Mouse (Mus musculus) heart, embryonic 12.5 days (tissue): ENCODE measurements around the gene Sapcd1. TPM values are rescaled to one million over a fixed set of nuclear protein-coding genes. Genes with fewer than 3 reads are reported as not detected.
A peak's percentile ranks its signal among the peaks of the same experiment; 100 is the strongest.

Source experiments
- ATAC-seq: fragments of 200-750 bp; cut with Nextera tagmentation; 2 replicates; pipeline ENCODE4 v1.8.0; 2017; ENCODE audit warnings: moderate TSS enrichment, moderate library complexity; ENCODE audit not compliant: insufficient number of reproducible peaks, low FRiP score
- H3K27ac ChIP-seq: fragments of 300-500 bp; sonication (generic); 2 replicates; pipeline ENCODE4 v1.5.1; 2016; ENCODE audit warnings: mild to moderate bottlenecking, moderate library complexity; ENCODE audit not compliant: poor library complexity, severe bottlenecking
- H3K27me3 ChIP-seq: fragments of 300-500 bp; sonication (generic); replicated peaks from 2 replicates; pipeline ENCODE4 v1.6.1; 2016; ENCODE audit warnings: mild to moderate bottlenecking, moderate library complexity
- H3K36me3 ChIP-seq: fragments of 300-500 bp; sonication (generic); 2 replicates; pipeline ENCODE4 v1.6.1; 2016; ENCODE audit warnings: mild to moderate bottlenecking, moderate library complexity
- H3K4me1 ChIP-seq: fragments of 300-500 bp; sonication (generic); replicated peaks from 2 replicates; pipeline ENCODE4 v1.6.1; 2016; ENCODE audit warnings: mild to moderate bottlenecking
- H3K4me2 ChIP-seq: fragments of 300-500 bp; sonication (generic); 2 replicates; pipeline ENCODE4 v1.6.1; 2016; ENCODE audit warnings: mild to moderate bottlenecking, moderate library complexity
- H3K4me3 ChIP-seq: fragments of 300-500 bp; sonication (generic); 2 replicates; pipeline ENCODE4 v1.5.1; 2016; ENCODE audit warnings: mild to moderate bottlenecking
- H3K9ac ChIP-seq: fragments of 300-500 bp; sonication (generic); 2 replicates; pipeline ENCODE4 v1.6.1; 2016; ENCODE audit warnings: mild to moderate bottlenecking, moderate library complexity
- H3K9me3 ChIP-seq: fragments of 300-500 bp; sonication (generic); replicated peaks from 2 replicates; pipeline ENCODE4 v1.6.1; 2016; ENCODE audit warnings: mild to moderate bottlenecking, moderate library complexity
- WGBS: fragments of 180-500 bp; shearing (Covaris S2); methylation state at CpG from one replicate; pipeline ENCODE4 v1.1.7; 2016; 5-methylcytosine and 5-hydroxymethylcytosine counted together
- polyA plus RNA-seq: library from polyadenylated mRNA; unstranded; fragments of >200 nt; fragmentation: Nextera tagmentation; extraction: Ambion mirVana; gene quantifications from 2 replicates; pipeline ENCODE4 v1.2.1, GENCODE M21; 2016

Sapcd1 gene
- polyA plus RNA-seq, 1 experiment from 2014 or later, result 2.4 TPM

DNA sequence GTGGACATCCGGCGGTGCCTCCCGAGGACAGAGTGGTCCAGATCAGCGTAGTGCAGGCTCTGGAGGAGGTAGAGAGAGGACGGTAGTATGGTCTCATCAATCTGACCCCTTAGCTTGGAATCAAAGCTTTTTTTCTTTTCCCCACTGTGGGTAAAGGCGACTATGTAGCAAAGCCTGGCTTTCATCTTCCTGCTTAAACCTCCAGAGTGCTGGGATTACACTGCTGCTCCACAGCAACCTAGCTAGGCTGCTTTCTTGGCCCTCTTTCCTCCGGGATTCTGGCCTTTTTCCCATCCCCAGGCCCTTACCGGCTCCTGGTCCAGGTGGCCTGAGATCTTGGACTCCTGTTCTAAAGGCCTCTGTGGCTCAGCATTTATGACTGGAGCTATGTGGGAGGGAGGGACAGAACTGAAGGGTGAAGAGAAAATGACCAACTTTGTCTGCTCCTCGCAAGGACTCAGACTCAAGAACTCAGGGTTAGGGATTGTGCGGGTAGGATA, 36.6 kb upstream of the Sapcd1 start:
- Histone ChIP-seq H3K9ac (no peak overlapping the region), H3K9me3 (no peaks in the 10 kb centered on the region), H3K4me1 (peaks cover 36% of the 10 kb centered on the region), H3K4me3 (peak overlapping the region; percentile 38), H3K36me3 (peaks cover 32% of the 10 kb centered on the region), H3K4me2 (peak overlapping the region; percentile 73), H3K27me3 (peaks cover 65% of the 10 kb centered on the region), H3K27ac (no peak overlapping the region)
- 26% methylated on average over 10 of the region's 10 CpGs for WGBS
- ATAC-seq, result no peak

DNA sequence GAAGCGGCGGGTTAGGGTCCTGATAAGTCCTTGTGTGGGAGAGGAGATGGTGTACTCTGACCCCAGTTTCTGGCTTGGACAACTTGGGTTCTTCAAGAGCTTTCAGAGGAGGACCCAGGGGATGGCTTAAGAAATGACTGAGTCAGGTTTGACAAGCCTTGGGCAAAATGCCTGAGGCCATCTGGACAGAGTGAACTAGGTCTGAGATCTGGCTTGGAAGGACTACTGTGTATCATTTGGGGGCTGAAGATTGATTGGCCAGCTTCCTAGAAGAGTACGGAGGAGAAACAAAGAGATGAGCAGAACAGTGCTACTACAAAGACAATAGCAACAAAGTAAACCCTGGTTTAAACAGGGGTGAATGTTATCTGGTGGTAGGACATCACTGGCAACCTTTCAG, 35.6 kb upstream of the Sapcd1 start:
- peaks cover 57% of the 10 kb centered on the region for H3K27me3 ChIP-seq

DNA sequence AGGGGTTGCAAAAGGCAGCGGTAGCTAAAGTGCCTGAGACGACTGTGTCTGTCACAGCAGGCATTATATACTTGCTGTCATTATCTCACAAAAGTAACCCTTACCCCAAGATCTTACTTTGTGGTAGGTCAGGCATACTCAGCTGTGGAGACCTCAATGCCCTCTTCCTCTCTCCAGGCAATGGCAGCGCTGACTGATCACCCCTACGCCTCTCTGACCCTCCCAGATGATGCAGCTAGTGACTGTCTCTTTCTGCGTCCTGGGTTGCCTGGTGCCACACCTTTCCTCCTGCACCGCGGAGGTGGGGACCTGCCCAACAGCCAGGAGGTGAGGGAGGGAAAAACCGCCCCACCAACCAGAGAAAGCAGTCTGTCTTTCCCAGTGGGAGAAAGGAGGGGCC, 33.5 kb upstream of the Sapcd1 start:
- Histone ChIP-seq H3K9ac (no peak overlapping the region), H3K27ac (no peak overlapping the region), H3K27me3 (peaks cover 37% of the 10 kb centered on the region), H3K4me1 (peaks cover 42% of the 10 kb centered on the region), H3K4me2 (no peak overlapping the region), H3K4me3 (no peak overlapping the region), H3K36me3 (peaks cover 52% of the 10 kb centered on the region), H3K9me3 (no peaks in the 10 kb centered on the region)
- ATAC-seq, result no peak
- 80% methylated on average over 8 of the region's 8 CpGs for WGBS

More for the DNA sequence above, 35.6 kb upstream of the Sapcd1 start:
- H3K9ac ChIP-seq, result no peak overlapping the region
- H3K4me3 ChIP-seq, result no peak overlapping the region
- WGBS, result 91% methylated on average over 3 of the region's 3 CpGs
- no peak overlapping the region for H3K27ac ChIP-seq
- no peaks in the 10 kb centered on the region for H3K9me3 ChIP-seq
- H3K4me1 ChIP-seq, result peaks cover 39% of the 10 kb centered on the region
- peaks cover 32% of the 10 kb centered on the region for H3K36me3 ChIP-seq
- H3K4me2 ChIP-seq, result no peak overlapping the region
- no peak for ATAC-seq

DNA sequence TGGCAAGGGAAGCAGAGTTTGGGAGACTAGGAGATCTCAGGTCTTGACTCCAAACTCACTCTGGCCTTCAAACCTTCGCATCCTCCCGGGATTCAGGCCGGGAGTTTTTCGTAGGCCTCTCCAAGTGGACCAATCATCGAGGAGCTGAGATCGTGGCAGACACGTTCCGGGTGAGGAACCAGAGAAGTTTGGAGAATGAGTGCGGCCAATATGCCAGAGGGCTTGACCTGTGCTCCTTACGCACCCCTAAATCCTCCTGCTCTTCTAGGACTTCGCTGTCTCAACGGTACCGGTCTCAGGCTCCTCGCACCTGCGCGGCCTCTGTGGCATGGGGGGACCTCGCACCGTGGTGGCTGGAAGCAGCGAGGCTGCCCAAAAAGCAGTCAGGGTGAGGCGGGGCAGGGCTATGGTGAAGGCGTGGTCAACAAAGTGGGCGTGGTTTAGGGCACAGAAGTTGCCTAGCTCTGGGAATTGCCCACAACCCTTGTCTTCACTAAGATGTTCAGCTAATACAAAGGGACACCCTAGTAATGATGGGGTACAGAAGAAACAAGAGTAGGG, 33.0 kb upstream of the Sapcd1 start:
- no peak for ATAC-seq
- peaks cover 40% of the 10 kb centered on the region for H3K4me1 ChIP-seq
- 61% methylated on average over 22 of the region's 22 CpGs for WGBS
- H3K4me2 ChIP-seq, result peak overlapping the region; percentile 96
- 0 out of 2 replicates have a peak overlapping the region, but pooled peaks have one; percentile 92 for H3K9ac ChIP-seq
- H3K36me3 ChIP-seq, result peaks cover 57% of the 10 kb centered on the region
- peaks cover 32% of the 10 kb centered on the region for H3K27me3 ChIP-seq
- peak overlapping the region; percentile 76 for H3K4me3 ChIP-seq
- no peaks in the 10 kb centered on the region for H3K9me3 ChIP-seq
- H3K27ac ChIP-seq, result no peak overlapping the region

DNA sequence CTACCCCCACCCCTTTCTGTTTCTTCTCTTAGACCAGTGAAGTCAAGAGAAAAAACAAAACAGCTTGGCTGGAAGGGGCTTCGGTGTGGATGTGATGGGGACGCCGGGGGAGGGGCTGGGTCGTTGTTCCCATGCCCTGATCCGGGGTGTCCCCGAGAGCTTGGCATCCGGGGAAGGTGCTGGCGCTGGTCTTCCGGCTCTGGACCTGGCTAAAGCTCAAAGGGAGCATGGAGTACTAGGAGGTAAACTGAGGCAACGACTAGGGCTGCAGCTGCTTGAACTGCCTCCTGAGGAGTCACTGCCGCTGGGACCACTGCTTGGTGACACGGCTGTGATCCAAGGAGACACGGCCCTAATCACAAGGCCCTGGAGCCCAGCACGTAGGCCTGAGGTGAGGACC, 32.3 kb upstream of the Sapcd1 start:
- WGBS, result 28% methylated on average over 14 of the region's 14 CpGs
- peaks cover 64% of the 10 kb centered on the region for H3K36me3 ChIP-seq
- H3K4me2 ChIP-seq, result peak overlapping the region; percentile 96
- H3K4me3 ChIP-seq, result peak overlapping the region; percentile 76
- no peak overlapping the region for H3K27ac ChIP-seq
- peaks cover 34% of the 10 kb centered on the region for H3K4me1 ChIP-seq
- no peaks in the 10 kb centered on the region for H3K9me3 ChIP-seq
- H3K9ac ChIP-seq, result peak overlapping the region; percentile 92
- ATAC-seq, result no peak
- H3K27me3 ChIP-seq, result peaks cover 24% of the 10 kb centered on the region

DNA sequence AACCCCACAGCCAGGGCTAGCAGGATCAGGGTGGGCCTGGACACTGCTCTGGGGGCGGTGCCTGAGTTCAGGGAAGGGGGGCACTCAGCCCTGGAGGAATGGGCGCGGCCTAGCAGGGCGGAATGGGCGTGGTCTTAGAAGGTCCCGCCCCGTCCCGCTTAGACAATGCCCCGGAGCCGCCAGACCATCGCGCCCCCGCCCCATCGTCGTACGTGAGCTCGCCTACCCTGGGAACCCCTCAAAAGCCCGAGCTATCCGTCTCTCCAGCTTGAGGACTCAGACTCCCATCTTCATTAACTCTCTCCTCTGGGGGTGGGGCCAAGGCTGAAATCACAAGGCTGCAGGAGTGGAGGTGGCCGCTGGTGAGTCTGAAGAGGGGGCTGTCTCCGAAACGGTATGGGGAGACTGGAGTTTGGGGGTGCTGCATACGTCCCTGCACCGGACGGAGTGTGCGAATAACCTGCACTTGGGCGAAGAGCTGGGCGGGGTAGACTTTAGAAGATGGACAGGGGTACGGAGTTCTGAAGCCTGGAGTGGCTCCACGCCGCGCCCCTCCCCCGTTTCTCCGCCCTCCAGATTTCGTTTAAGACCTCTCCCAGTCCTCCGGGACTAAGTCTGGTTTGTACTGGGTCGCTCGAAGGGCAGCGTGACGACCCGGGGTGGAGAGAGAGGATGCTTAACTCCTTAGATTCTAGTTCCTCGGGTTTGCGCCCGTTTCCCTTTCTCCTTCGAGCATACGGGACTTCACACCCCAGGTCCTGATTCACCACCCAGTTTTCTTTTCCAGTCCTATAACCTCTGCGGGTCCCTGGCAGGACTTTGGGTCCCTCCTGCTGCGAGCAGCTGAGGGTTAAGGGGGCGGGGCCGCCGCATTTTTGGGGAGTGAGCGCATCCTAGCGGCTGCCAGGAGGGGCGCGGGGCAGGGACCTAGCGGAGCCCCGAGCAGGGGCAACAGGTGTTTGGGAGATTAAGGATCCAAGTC, 31.4 kb upstream of the Sapcd1 start, which contains the start of gene Ddah2:
Ddah2 (plus strand) TSS at position 125 of the 982 bp plus-strand sequence.
- peak within 1 kb of the TSS; percentile 95 for H3K27ac ChIP-seq
- H3K4me3 ChIP-seq, result peak within 1 kb of the TSS; percentile 76
- H3K36me3 ChIP-seq, result peaks cover 72% of the 10 kb centered on the region
- H3K9me3 ChIP-seq, result no peaks in the 10 kb centered on the region; the same call in 1 of the 2 replicates
- peak within 1 kb of the TSS; percentile 96 for H3K4me2 ChIP-seq
- H3K9ac ChIP-seq, result peak within 1 kb of the TSS; percentile 92
- H3K27me3 ChIP-seq, result peaks cover 16% of the 10 kb centered on the region
- WGBS, result under 1% methylated on average over 57 of the region's 57 CpGs
- peak; percentile 95 for ATAC-seq
- peaks cover 28% of the 10 kb centered on the region for H3K4me1 ChIP-seq

DNA sequence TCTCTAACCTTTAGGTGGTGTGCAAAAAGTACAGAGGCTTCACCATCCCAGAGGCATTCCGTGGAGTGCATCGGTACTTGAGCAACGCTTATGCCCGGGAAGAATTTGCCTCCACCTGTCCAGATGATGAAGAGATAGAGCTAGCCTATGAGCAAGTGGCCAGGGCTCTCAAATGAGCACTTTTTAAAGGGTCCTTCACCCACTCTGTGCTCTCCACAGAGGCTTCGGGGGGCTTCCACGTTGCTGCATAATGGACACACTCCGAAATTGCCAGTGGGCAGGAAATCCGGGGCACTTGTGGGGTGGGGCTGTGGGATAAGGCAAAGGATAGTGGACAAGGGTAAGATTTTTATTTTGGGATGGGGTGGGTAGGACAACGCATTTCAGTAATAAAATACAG, 30.5 kb upstream of the Sapcd1 start:
- H3K36me3 ChIP-seq, result peaks cover 80% of the 10 kb centered on the region
- 0 out of 2 replicates have a peak overlapping the region, but pooled peaks have one; percentile 3 for H3K9ac ChIP-seq
- ATAC-seq, result no peak
- H3K27ac ChIP-seq, result peak overlapping the region; percentile 95
- 63% methylated on average over 9 of the region's 9 CpGs for WGBS
- no peaks in the 10 kb centered on the region; the same call in 1 of the 2 replicates for H3K9me3 ChIP-seq
- H3K4me2 ChIP-seq, result peak overlapping the region; percentile 96
- H3K4me3 ChIP-seq, result 0 out of 2 replicates have a peak overlapping the region, but pooled peaks have one; percentile 76
- H3K4me1 ChIP-seq, result peaks cover 25% of the 10 kb centered on the region
- H3K27me3 ChIP-seq, result peaks cover 7% of the 10 kb centered on the region; the same call in 1 of the 2 replicates

DNA sequence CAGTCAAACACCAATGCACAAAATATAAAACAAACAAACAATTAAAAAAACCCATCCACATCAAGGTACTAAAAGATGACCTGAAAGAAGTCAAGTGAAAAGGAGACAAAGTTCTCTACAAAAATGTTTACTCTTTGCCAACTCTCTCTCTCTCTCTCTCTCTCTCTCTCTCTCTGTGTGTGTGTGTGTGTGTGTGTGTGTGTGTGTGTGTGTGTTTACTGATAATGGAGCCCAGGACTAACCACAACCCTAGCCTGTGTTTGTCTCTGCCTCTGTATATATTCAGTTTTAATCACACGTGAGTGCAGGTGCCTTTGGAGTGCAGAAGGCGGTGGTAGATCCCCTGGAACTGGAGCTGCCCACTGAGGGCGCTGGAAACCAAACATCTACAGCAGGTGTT, 29.3 kb upstream of the Sapcd1 start:
- WGBS, result 74% methylated on average over 3 of the region's 3 CpGs
- H3K4me1 ChIP-seq, result peaks cover 35% of the 10 kb centered on the region
- H3K4me2 ChIP-seq, result no peak overlapping the region
- H3K4me3 ChIP-seq, result no peak overlapping the region
- no peak overlapping the region for H3K27ac ChIP-seq
- no peaks in the 10 kb centered on the region; the same call in 1 of the 2 replicates for H3K9me3 ChIP-seq
- H3K9ac ChIP-seq, result peak overlapping the region; percentile 8; the same call in 1 of the 2 replicates
- peaks cover 79% of the 10 kb centered on the region for H3K36me3 ChIP-seq
- ATAC-seq, result no peak
- no peaks in the 10 kb centered on the region for H3K27me3 ChIP-seq

DNA sequence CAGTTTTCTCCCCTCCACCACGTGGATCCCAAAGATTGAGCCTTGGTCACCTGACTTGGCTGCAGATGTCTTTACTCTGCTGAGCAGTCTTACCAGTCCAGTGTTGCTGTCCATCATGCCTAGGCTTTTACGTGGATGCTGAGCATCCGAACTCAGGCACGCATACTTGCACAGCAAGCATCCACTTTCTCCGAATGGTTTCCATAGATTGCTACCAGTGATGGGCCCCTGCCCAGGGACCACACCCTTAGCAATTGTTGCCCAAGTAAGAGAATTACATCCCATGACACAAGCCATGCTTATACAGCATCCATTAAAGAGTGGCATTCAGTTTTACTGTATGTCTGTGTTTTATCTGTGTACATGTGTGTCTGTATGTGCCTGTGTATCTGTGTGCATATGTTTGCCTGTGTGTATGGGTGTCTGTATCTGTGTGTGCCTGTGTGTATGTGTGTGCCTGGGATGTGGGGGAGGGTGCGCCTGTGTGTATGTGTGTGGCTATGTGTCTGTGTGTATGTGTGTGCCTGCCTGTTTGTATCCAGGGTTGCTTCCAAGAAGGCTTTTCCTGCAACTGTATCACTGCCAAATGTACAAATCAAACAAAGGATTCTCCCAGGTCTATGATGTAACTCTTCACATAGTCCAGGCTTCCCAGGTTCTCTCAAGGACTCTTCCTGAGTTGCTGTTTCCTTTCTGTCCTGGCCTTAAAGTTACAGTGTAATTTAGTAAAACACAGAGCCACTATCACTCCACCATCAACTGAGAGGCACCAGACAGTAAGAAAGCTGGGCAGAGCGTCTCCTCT, 28.1 kb upstream of the Sapcd1 start:
- H3K36me3 ChIP-seq, result peaks cover 69% of the 10 kb centered on the region
- H3K4me3 ChIP-seq, result no peak overlapping the region
- no peak for ATAC-seq
- WGBS, result 86% methylated on average over 7 of the region's 7 CpGs
- no peaks in the 10 kb centered on the region; the same call in 1 of the 2 replicates for H3K9me3 ChIP-seq
- H3K9ac ChIP-seq, result no peak overlapping the region
- no peak overlapping the region for H3K4me2 ChIP-seq
- no peaks in the 10 kb centered on the region for H3K27me3 ChIP-seq
- H3K4me1 ChIP-seq, result peaks cover 37% of the 10 kb centered on the region
- H3K27ac ChIP-seq, result no peak overlapping the region

DNA sequence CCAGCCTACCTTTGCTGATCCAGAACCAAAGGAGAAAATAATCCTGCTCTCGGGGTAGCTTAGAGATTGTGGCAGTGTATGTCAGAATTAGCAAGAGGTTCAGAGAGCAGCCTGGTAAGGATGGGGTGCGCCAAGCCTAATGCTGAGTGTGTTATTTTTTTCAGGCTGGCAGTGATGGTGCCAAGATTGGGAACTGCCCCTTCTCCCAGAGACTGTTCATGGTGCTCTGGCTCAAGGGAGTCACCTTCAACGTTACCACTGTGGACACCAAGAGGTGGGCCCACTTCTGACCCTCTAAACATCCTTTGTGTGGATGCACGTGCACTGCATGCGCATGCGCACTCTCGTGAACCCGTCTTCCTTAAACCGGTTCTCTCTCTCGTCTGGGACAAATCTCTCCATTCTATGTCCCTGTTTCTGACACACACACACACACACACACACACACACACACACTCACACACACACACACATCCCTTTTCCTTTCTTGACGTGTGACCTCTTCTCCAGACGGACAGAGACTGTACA, 24.5 kb upstream of the Sapcd1 start:
- no peaks in the 10 kb centered on the region for H3K27me3 ChIP-seq
- WGBS, result 68% methylated on average over 12 of the region's 12 CpGs
- H3K9me3 ChIP-seq, result no peaks in the 10 kb centered on the region; the same call in 1 of the 2 replicates
- H3K27ac ChIP-seq, result peak overlapping the region; percentile 99
- peak overlapping the region; percentile 94 for H3K9ac ChIP-seq
- H3K4me2 ChIP-seq, result peak overlapping the region; percentile 88
- ATAC-seq, result no peak
- H3K4me1 ChIP-seq, result peaks cover 41% of the 10 kb centered on the region
- peaks cover 48% of the 10 kb centered on the region for H3K36me3 ChIP-seq
- H3K4me3 ChIP-seq, result peak overlapping the region; percentile 75
